Comparison of ENCODE assay signal across 24 mouse cellular contexts in genomic region chr5:34249132-34249531, GRCm38 (mm10). TPM values are rescaled to one million over a fixed set of nuclear protein-coding genes. Genes with fewer than 3 reads are reported as not detected.
DNase-seq lines count a peak whose midpoint lies in the region; ATAC-seq and TF ChIP-seq lines count a peak whose summit lies in the region.
"Had no signal": no experiment of that assay in that cellular context is flagged by ENCODE, and none has a peak within 500 bp of the region (broad histone marks: within the 10 kb centered on the region; RNA-seq: fewer than 3 reads in every experiment).

No protein-coding gene starts in this region.

- peaks cover 9% of the 10 kb centered on the region; the same call in 1 of the 2 replicates for H3K4me1 ChIP-seq in heart, postnatal 0 days (ENCODE audit: control insufficient read depth, insufficient read depth)
- H3K4me1 ChIP-seq in heart, adult 2 months (ENCODE audit: control insufficient read depth, insufficient read depth, low read length): no peaks in the 10 kb centered on the region

- H3K27me3 ChIP-seq in heart, postnatal 0 days (ENCODE audit: control insufficient read depth, insufficient read depth, low read length): 0 out of 2 replicates have a peak, but pooled peaks cover 2% of the 10 kb centered on the region
- H3K27me3 ChIP-seq in heart, adult 2 months (ENCODE audit: control insufficient read depth, insufficient read depth, low read length): no peaks in the 10 kb centered on the region
- H3K27me3 ChIP-seq: CH12.LX; embryonic facial prominence, embryonic 12.5 days; forebrain, embryonic 15.5 days; heart, embryonic 12.5 days; hindbrain, embryonic 15.5 days; Patski had no signal

- peak overlapping the region; percentile 19; the same call in 1 of the 2 replicates for H3K27ac ChIP-seq in heart, postnatal 0 days (ENCODE audit: low read depth)
- no peak overlapping the region for H3K27ac ChIP-seq in heart, adult 2 months
- H3K27ac ChIP-seq: embryonic facial prominence, embryonic 12.5 days; forebrain, embryonic 15.5 days; hindbrain, embryonic 15.5 days had no signal

- no peak overlapping the region for H3K9ac ChIP-seq in heart, postnatal 0 days (replicated peaks; ENCODE audit: low read depth, low read length)
- no peak overlapping the region for H3K9ac ChIP-seq in heart, adult 2 months (ENCODE audit: low read depth, low read length)
- H3K9ac ChIP-seq: embryonic facial prominence, embryonic 12.5 days; forebrain, embryonic 15.5 days; heart, embryonic 12.5 days; hindbrain, embryonic 15.5 days had no signal

- no peaks in the 10 kb centered on the region for H3K79me2 ChIP-seq in heart, adult 2 months (replicated peaks; ENCODE audit: control insufficient read depth, insufficient read depth, low read length)

- ATAC-seq in heart, postnatal 0 days (ENCODE audit: insufficient read depth, low read depth): no peak
- no peak for ATAC-seq in cerebellum, adult (ENCODE audit: insufficient number of reproducible peaks, low FRiP score, low TSS enrichment)
- ATAC-seq: forebrain, embryonic 15.5 days; inflammation-experienced regulatory T-cells, adult 6 months; Patski had no signal

- H3K9me3 ChIP-seq in heart, postnatal 0 days (replicated peaks; ENCODE audit: control insufficient read depth, low read length): no peaks in the 10 kb centered on the region
- H3K9me3 ChIP-seq: embryonic facial prominence, embryonic 12.5 days; forebrain, embryonic 15.5 days; heart, embryonic 12.5 days; hindbrain, embryonic 15.5 days had no signal

- no peak for TF ChIP-seq EP300 in heart, postnatal 0 days (IDR thresholded peaks at IDR 0.05; ENCODE audit: low read depth)
- no peak for TF ChIP-seq EP300 in heart, adult 2 months (IDR thresholded peaks at IDR 0.05; ENCODE audit: insufficient read depth, low read depth, low read length)

- no peak for TF ChIP-seq POLR2A in heart, adult 2 months (IDR thresholded peaks at IDR 0.05; ENCODE audit: insufficient read depth, low read depth, low read length)

- H3K36me3 ChIP-seq in heart, postnatal 0 days (replicated peaks; ENCODE audit: control insufficient read depth, insufficient read depth, low read length): no peaks in the 10 kb centered on the region
- H3K36me3 ChIP-seq in heart, adult 2 months (ENCODE audit: control insufficient read depth, insufficient read depth, low read length): no peaks in the 10 kb centered on the region
- H3K36me3 ChIP-seq: embryonic facial prominence, embryonic 12.5 days; forebrain, embryonic 15.5 days; heart, embryonic 12.5 days; hindbrain, embryonic 15.5 days had no signal

- 73% methylated on average over 4 of the region's 4 CpGs for WGBS in heart, postnatal 0 days
- WGBS in heart, adult 2 months: 71% methylated on average over 4 of the region's 4 CpGs

- H3K4me3 ChIP-seq in heart, postnatal 0 days (ENCODE audit: low read depth, low read length): no peak overlapping the region
- no peak overlapping the region for H3K4me3 ChIP-seq in heart, adult 2 months
- H3K4me3 ChIP-seq: embryonic facial prominence, embryonic 12.5 days; forebrain, embryonic 15.5 days; heart, embryonic 12.5 days; hindbrain, embryonic 15.5 days had no signal

- DNase-seq in heart, postnatal 0 days (ENCODE audit: low spot score): no peak
- DNase-seq in heart, adult 2 months: no peak
- DNase-seq in induced T-regulatory cell, adult 2 months (ENCODE audit: low read depth): peak; percentile 32
- DNase-seq in thymus, postnatal 14 days: peak; percentile 58
- no peak for DNase-seq in embryo, embryonic 9.5 days (ENCODE audit: extremely low spot score)
- no peak for DNase-seq in adrenal gland, adult 8-10 months
- DNase-seq: adrenal gland, adult 2 months; cerebellum, adult 18-20 months; cerebellum, postnatal 14 days; embryo, embryonic 11 days; gastrocnemius, postnatal 10 days; heart, postnatal 36 days had no signal

- intact Hi-C loops in heart, adult 2 months (cut with DNase I): no loop called here

- no peak for TF ChIP-seq CTCF in heart, postnatal 0 days (IDR thresholded peaks at IDR 0.05; ENCODE audit: low read depth)
- no peak for TF ChIP-seq CTCF in heart, adult 2 months (IDR thresholded peaks at IDR 0.05)

- no peak overlapping the region for H3K4me2 ChIP-seq in heart, postnatal 0 days (ENCODE audit: low read depth, low read length)
- H3K4me2 ChIP-seq: embryonic facial prominence, embryonic 12.5 days; forebrain, embryonic 15.5 days; heart, embryonic 12.5 days; hindbrain, embryonic 15.5 days had no signal

RNA-seq across cellular contexts. Expression of gene Zfyve28, which starts 39.1 kb away (rescaled TPM):
- total RNA-seq in heart, postnatal 0 days (2014; rRNA removed; ENCODE audit: low replicate concordance): 0.04 and 0.89 TPM in 2 replicates
- 0.16 and 0.19 TPM in 2 replicates for polyA plus RNA-seq in heart, postnatal 0 days (2015; fragmentation: Nextera tagmentation; extraction: Ambion mirVana)
- total RNA-seq in heart, adult 2 months (2021): under 1 TPM; 0.65 to 0.75 TPM
- polyA plus RNA-seq in heart, adult 2 months (2012; rRNA removed): 1.3 and 1.7 TPM in 2 replicates
- total RNA-seq in adrenal gland, adult 8-10 months (2022): 1 to 10 TPM in 2 of 4 experiments, under 1 TPM in 2; 0.52 to 2.1 (median 1.1) TPM
- total RNA-seq: common myeloid progenitor, adult 5-6 weeks had no signal

RNA-seq across cellular contexts. Expression of gene Cfap99, which starts 39.3 kb away (rescaled TPM):
- total RNA-seq in heart, postnatal 0 days (2014; rRNA removed; ENCODE audit: low replicate concordance): not detected in 2 replicates
- not detected in 2 replicates for polyA plus RNA-seq in heart, postnatal 0 days (2015; fragmentation: Nextera tagmentation; extraction: Ambion mirVana)
- not detected for total RNA-seq in heart, adult 2 months (2021)
- polyA plus RNA-seq in heart, adult 2 months (2012; rRNA removed): not detected in 2 replicates
- total RNA-seq in adrenal gland, adult 8-10 months (2022): under 1 TPM in 1 of 4 experiments, not detected in 3; 0.19 TPM
- total RNA-seq: adrenal gland, adult 2 months; CH12.LX; common myeloid progenitor, adult 5-6 weeks; heart, adult 8-10 months; heart, postnatal 36 days had no signal
- polyA plus RNA-seq: adrenal gland, adult 2 months; C2C12; embryonic facial prominence, embryonic 12.5 days; forebrain, embryonic 11.5 days; forebrain, embryonic 15.5 days; hindbrain, embryonic 15.5 days; inflammation-experienced regulatory T-cells, adult 6 months; Patski had no signal

Comparison
In these comparisons a context has a peak if more than half of its experiments do, and no peak if none do; other contexts are left out.
1. DNase-seq: peak in induced T-regulatory cell, adult 2 months (single experiment) and thymus, postnatal 14 days (single experiment); none in heart, postnatal 0 days (single experiment), heart, adult 2 months (0 of 2), embryo, embryonic 9.5 days (single experiment) and adrenal gland, adult 8-10 months (single experiment).